Mouse (Mus musculus) splenic B cell, adult 2 months (primary cell): ENCODE results near the gene Ifi27.
"Not testable (repeated sequence)": the region's sequence is repeated elsewhere in the genome, so short reads cannot be mapped to it uniquely, and the experiment has no call there.

Source experiments
- DNase-seq: peaks from one replicate; pipeline ENCODE4 v3.0.0-alpha.2; 2011; ENCODE audit warnings: low read depth, low spot score
- H3K27me3 ChIP-seq: 2 replicates; pipeline ENCODE4 v1.6.1; 2012; ENCODE audit warnings: mild to moderate bottlenecking, low read length, moderate library complexity, mixed read lengths; ENCODE audit not compliant: control insufficient read depth, poor library complexity, insufficient read depth, severe bottlenecking
- H3K36me3 ChIP-seq: 2 replicates; pipeline ENCODE4 v1.6.1; 2012; ENCODE audit warnings: mild to moderate bottlenecking, low read length, moderate library complexity, mixed read lengths; ENCODE audit not compliant: control insufficient read depth, poor library complexity, insufficient read depth, severe bottlenecking

Gene Ifi27

DNA sequence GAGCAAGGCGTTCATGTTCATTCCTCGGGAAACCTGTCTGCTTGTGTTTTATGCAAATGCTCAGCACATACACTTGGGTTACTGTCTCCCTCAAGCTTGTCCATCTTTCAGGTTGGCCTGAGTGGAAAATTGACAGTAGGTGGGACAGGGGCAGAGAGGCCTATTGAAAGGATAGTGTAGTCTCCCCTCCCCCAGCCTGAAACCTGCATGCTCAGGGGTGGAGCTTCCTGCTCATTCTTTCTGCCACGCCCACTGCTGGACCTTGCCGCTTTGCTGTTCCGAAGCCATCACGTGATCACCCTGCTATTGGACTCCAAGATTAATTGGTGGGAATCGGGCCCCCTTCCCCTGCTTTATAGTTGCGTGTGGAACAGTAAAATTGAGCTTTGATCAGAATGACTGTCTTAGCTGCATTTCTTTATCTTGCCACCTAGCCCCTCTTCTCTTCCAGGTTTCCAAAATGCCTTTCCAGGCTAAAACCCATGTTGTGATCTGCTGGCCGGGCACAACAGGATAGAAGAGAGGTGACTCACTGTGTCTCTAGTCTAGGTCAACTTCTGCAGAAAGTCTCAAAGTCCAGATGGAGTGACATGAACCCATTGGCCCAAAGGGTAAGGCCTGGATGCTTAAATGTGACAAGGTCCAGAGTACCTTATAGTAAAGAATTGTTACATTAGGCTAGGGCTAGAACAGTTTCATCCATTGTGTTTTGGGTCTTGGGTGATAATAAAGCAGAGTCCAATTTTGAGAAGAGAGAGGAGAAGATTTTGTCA is 50.4 kb downstream of the Ifi27 start:
- DNase-seq, H3K27me3 ChIP-seq, H3K36me3 ChIP-seq: not testable (repeated sequence)

DNA sequence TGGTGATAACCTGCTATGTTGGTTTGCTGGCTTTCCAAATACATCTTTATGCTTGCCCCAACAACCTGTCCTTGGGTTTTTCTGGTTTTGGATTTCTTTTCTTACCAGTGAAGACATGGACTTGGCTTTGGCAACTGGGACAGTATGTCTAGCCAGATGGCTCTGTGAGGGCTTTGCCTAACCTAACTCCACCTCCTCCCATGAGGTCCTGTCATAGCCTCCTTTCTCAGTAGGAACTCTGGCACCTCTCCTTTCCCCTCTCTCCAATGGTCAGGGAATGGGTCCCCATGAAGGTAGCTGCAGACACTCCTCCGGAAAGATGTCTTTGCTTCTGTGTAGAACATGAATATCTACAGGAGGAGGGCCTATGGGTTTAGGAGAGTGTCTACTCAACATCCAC is 52.7 kb downstream of the Ifi27 start:
- DNase-seq: no peak
- H3K36me3 ChIP-seq: no peaks in the 10 kb centered on the region
- H3K27me3 ChIP-seq: no peaks in the 10 kb centered on the region

DNA sequence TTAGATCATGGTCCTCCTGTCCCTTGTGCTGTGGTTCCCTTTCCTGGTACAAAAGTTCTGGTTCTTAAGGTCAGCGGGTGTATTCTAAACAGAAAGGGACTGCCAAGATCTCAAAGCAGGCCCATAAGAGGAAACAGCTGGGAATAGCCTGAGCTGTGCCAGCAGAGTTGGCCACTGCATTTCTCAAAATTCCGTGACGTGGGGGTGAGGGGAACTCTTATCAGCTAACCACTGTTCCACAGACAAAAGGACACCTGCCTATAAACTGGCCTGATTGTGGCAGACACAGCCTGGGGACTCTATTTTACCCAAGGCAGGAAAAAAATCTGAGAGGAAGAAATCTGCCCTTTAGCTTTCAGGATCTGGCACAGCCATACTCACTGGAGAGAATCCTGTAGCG is 53.3 kb downstream of the Ifi27 start:
- Histone ChIP-seq H3K27me3 (no peaks in the 10 kb centered on the region), H3K36me3 (no peaks in the 10 kb centered on the region)
- DNase-seq: no peak

DNA sequence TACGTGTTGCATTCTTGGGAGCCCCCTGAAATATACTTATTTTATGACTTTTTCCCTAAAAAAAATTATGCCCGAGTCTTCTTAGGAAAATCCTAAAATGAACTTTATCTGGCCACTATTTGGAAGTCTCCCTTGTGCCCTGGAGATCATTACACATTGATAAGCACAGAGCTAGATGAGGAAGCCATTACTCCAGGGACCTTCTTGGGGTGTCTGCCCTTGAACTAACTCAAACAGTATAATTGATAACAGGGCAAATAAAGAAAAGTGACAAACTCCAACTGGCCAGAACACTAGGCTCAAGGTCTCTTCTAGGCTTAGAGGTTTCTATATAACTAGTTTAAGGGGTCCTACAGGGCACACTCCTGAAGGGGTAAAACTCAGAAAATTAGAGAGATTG is 53.7 kb downstream of the Ifi27 start:
- no peak for DNase-seq
- Histone ChIP-seq H3K27me3 (no peaks in the 10 kb centered on the region), H3K36me3 (no peaks in the 10 kb centered on the region)
